Mouse (Mus musculus) cerebral cortex, adult 2 months (tissue): ENCODE results near the gene Srpr.

Experiments used
- WGBS: fragments of 180-500 bp; shearing (Covaris S2); methylation state at CpG from one replicate; pipeline ENCODE4 v1.1.7; 2018; 5-methylcytosine and 5-hydroxymethylcytosine counted together

The Srpr gene

DNA sequence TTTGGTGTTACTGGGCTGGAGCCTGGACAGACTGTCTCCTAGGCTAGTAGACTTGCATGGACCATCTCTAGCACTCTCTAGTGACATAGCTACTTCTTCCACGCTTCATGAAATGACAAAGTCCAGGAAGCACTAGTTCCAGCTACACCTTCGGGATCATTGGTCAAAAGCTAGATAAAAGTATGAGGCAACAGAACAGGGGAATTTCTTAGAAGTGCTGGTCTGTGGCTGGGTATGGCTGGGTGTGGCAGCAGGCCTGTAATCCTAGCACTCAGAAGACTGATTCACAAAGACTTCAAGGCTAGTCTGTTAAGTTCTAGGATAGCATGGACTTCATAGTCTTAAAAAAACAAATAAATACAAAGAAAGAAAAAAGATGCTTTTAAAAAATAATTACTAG lies 63.5 kb downstream of the Srpr start:
- WGBS, result 97% methylated on average over 2 of the region's 2 CpGs

DNA sequence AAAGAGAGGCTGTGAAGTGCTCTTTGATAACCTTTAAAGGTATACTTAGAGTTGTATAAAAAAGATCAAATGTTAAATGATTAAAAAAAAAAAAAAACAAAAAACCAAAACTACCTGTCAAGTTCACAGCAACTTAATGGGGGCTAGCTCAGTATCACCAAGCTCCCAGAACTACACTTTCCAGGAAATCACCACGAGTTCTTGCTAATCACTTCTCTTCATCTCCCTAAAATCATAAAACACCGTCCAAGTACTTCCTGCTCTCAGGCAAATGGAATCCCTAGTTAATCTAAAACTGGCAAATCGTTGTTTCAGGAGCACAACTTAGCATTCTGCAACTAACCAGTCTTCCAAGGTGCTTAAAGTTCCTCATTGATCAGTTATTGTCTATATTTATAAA lies 64.5 kb downstream of the Srpr start:
- WGBS, result 73% methylated on average over 3 of the region's 3 CpGs

DNA sequence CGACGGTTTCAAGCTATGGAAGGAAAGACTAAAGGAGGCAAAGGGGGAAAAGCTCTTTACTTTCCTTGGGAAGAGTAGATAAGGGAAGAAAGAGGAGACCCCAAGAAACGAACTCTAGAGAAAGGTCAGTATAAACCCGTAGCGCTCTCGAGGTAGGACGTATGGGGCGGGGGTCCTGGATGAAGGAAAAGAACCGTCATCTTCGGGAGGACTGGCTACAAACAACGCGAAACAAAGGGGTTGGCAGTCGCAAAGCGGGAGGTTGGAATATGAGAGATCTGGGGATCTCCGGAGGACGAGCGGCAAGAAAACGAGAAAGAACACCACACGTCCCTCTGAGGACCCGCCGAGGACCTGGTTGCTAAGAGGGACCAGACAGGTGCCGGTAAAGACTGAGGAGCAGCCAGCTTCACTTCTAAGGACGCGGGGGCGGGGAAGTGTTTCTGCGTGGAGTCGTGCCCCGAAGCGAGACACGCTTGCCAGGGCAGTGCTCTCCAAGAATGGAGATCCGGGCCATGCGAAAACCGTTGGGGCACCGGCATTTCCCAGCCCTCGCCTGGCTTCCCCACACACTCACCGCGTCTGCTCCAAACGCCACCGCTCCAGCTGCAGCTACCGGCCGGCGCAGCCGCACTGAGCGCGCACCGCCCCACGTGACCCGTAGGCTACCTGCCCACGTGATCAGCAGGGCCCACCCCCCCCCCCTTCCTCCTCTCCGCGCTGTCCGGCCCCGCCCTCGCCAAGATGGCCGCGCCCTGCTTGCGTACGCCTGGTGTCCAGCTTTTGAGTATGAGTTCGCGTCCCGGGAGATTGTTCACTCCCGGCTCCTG lies 67.4 kb downstream of the Srpr start, which contains the start of the genes Fam118b and Rpusd4:
Gene Fam118b (minus strand): TSS at position 660 of the 830 bp plus-strand sequence.
Gene Rpusd4 (plus strand): TSS at position 720 of the 830 bp plus-strand sequence.
- WGBS, result under 1% methylated on average over 62 of the region's 62 CpGs

DNA sequence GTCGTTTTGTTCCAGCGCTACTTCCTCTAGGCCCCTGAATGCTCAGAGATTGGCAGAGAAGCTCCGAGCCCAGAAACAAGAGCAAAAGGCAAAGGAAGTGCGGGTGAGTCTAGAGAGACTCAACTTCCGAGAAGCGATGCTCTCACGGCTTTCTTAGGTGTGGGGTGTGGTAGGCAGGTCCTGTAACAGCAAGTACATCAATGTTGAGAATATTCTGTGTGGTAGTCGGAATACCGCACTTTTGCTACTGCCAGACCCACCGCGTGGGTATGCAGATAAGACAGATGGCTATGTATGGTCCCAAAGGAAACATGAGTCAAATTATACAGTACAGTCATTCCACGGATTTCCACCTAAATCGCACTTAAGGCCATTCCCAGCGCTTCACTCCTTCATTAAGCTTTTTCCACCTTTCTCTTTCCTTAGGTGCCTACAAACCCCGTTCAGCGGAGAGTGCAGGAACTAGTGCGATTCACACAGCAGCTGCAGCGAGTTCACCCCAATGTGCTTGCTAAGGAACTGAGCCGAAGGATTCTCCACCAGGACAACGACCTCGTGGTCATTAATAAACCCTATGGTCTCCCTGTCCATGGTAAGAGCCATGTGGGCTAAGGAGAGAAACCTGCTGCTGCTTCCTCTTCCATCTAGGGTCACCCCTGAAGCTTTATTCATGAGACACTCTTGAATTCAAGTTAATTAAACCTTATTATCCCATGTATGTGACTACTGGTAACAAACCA lies 68.2 kb downstream of the Srpr start:
- WGBS, result 2% methylated on average over 21 of the region's 21 CpGs

DNA sequence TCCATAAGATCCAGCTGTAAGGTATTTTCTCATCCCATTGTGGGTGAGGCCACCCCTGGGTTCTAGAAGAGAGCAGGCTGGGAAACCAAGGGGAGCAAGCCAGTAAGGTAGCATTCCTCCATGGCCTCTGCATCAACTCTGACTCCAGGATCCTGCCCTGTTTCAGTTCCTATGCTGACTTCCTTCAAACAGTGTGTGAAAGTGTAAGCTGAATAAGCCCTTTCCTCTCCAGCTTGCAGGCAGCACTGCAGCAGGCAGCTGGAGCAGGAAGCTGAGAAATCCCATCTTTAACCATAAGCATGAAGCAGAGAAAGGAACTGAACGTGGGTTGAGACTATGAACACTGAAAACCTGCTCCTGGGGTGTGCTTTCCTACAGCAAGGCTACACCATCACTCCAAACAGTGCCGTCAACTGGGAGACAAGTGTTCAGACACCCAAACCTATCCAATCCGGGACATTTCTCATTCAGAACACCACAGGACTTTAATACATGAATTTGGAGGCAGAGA lies 77.9 kb downstream of the Srpr start:
- 62% methylated on average over 3 of the region's 3 CpGs for WGBS

DNA sequence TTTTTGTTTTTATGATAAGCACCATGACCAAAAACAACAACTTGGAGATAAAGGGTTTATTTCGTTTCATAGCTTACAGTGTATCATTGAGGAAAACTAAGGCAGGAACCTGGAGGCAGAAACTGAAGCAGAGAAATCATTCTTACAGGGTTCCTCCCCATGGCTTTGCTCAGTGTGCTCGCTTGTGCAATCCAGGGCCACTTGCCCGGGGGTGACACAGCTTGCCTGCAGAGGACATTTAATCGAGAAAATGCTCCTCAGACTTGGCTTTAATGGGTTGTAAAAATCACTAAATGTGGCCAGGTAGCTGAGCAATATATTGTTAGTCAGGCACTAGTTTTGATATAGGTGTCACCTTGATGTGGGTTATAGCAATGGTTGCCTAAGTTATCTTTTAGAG lies 78.5 kb downstream of the Srpr start:
- WGBS, result 87% methylated on average over 4 of the region's 4 CpGs

DNA sequence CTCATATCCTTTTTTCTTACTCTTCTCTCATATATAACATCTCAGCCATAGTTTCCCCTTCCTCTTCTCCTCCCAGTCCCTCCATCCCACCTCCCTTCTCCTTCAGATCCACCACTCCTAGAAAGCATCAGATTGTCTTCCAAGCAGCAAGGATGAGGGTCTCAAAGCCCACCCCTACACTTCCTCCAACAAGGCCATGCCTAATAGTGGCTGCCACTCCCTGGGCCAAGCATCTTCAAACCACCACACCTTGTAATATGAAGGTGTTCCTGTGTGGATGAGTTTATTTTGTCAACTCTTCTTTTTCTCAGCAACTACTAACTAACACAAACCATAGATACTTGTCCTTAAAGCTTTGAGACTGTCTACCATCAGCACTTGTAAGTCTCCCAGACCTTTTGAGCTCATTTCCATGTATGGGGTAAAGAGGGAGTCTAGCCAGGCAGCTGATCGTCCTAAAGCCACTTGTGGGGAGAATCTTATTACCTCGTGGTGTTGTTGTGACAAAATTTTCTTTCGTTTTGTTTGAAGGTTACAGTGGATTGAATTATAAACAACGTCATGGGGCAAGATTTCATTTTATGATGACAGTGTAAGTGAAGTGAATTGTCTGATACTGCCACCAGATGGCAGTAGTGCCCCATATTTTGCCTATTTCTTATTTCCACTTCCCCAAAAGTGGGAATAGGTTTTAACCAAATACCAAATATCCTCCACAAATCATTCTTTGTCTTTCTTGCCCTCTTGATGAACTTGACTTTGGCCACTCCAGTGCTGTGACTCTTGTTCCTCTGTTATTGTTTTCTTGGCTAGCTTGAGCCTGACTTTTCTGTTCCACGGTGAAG lies 82.3 kb downstream of the Srpr start:
- WGBS, result 16% methylated on average over 5 of the region's 5 CpGs

DNA sequence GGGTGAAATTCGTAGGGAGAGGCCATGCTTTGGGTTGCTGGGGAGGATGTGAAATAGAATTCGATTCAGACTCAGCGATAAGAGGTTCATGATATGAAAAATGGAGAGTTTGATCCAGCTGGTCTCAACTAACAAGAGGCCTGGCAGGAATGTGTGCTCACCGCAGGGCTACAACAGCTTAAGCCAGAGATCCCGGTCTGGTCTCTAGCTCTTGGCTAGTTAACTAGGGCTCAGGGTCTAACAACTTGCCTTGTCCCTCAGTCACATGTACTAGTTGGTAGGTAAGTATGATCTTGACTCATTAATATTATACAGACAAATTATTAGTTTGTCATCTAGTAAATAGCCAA lies 82.9 kb downstream of the Srpr start:
- 67% methylated on average over 5 of the region's 5 CpGs for WGBS

DNA sequence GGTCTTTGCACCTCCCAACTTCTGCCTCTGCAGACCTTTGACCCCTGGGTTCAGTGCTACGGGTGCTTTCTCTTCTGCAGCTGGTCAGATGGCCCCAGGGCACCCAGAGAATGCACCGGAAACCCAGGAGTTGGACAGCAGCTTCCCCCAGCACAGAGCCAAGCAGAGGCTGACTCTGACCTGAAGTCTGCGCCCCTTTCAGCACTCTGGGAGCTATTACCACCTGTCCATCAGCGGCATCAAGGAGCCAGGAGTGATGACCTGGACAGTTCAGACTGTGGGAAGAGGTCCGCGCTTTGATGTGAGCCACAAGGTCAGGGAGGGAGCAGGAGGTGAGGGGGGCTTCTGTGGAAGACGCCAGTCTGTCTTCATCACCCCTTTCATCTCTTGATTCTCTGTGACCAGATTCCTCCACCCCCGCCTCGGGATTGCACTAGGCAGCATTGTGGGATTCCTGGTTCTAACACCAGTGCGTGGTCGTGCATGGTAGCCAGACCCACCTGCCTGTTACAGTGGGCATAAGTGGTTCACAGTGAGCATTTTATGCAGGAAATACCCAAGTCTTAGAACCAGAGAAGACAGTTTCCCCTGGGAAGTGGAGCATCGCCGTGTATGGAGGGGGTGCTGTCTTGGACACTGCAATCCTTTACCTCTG lies 83.6 kb downstream of the Srpr start:
- WGBS, result 91% methylated on average over 13 of the region's 13 CpGs

DNA sequence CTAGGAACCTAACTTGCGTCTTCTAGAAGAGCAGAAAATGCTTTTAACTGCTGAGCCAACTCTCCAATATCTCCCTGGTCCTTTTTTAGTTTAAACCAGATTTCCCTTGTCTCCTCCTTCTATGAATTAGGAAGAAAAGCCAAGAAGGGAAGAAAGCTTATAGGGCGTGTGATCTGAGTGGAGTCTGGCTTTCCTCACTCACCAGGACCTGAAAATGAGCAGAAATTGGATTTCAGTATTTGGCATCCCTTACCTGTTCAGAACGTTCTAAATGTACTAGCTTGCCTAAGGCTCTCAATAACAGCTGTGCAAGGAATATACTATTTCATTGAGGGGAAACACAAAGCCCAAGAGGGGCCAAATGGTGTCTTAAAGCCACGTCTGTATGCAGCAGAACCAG lies 84.4 kb downstream of the Srpr start:
- WGBS, result 89% methylated on average over 4 of the region's 4 CpGs

DNA sequence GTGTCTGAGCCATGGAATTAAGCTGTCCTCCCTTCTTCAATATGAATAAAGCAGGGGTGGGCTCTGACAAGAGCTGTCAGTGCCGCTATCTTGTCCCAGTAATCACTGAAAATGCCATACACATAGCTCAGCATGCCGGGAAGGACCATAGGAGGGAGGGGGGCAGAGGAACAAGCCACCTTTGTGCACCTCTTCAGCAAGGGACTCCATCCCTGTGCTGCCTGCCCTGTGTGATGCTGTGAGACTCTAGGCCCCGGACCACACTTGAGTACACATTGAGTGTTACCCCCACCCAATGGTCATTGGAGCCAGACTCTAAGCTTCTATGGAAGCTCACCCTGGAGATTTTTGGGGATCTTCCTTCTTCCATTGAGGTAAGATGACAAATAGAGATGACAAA lies 86.4 kb downstream of the Srpr start:
- WGBS, result 96% methylated on average over 3 of the region's 3 CpGs

DNA sequence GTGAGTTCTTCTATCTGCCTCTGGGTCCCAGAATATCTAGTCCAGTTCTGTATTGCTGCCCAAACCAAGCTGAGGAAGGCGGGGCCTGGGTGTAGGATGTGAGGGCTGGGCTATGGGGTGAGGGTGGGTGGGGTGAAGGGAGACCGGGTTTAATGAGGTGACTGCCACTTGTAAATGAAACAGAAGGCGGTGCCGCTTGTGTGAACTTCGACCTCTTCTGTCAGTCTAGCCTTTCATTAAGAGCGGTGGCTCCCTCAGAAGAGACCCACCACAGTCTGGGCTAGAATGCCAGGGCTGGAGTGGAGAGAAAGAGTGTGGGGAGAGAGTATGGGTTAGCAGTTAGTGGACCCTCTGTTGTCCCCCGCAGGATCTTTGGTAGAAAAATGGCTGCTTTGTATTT lies 90.0 kb downstream of the Srpr start:
- WGBS, result 66% methylated on average over 7 of the region's 7 CpGs

DNA sequence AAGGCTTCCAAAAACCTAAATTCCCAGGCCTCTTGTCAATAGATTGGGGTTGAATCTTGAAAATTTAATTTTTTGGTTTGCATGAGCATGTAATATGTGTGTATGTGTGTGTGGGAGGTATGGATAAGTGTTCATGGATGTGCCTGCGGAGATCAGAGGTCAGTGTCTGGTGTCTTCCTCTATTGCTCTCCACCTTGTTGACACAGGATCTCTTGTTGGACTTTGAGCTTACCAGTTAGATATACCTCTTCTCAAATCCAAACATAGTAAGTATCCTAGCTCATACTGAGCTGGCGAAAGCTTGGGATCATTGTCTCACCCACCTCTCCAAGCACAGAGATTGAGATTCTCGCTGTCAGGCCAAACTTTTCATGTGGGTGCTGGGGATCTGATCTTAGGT lies 90.4 kb downstream of the Srpr start:
- 97% methylated on average over 3 of the region's 3 CpGs for WGBS

DNA sequence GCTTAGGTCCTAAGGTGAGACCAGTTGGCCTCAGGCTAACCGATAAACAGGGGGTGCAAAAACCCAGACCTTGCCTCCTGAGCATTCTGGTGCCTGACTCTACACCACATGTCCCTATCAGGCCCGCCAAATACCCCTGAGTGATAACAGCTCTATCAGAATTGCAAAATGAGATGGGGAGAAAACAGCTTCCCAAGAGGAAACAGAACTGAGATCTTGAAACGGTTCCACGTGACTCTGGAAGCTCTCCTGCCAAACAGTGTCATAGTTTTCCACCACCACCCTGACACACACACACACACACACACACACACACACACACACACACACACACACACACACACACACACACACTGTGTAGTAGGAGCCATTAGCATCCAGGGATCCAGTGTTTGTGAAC lies 90.9 kb downstream of the Srpr start:
- WGBS, result 71% methylated on average over 4 of the region's 4 CpGs

DNA sequence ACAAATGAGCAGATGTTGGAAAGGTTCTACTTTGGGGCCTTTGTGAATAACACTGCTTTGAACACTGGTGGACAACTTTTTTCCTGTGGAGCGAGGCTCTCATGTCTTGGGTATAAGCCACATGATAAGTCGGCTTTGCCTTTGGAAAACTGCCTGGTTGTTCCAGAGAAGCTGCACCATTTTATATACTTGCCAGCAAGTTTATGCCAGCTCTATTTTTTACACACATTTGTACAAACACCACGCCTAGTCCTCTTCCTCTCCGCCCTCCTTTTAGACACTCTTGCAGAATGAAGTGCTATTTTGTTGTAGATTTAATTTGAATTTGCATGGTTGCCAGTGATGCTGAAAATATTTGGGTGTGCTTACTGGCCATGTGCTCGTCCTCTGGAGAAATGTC lies 93.5 kb downstream of the Srpr start:
- 58% methylated on average over 5 of the region's 5 CpGs for WGBS
